Mouse (Mus musculus) heart, adult 8-10 months (tissue): ENCODE results near the gene Thrsp. TPM values are rescaled to one million over a fixed set of nuclear protein-coding genes. Genes with fewer than 3 reads are reported as not detected.

Source experiments
- DNase-seq: peaks from one replicate; pipeline ENCODE4 v3.0.0; 2022; ENCODE audit warnings: low spot score
- total RNA-seq, 4 experiments: library from RNA; stranded (reverse); gene quantifications; 2 replicates each; pipeline ENCODE4 v1.2.4; 2022

The Thrsp gene
- total RNA-seq, 4 experiments from 2014 or later: 51.1 to 70.8 (median 68.7) TPM

- DNase-seq: no peak
These were observed 38.2 kb downstream of the Thrsp start for GRCm38 (mm10) chr7:97379304-97379703.

GRCm38 (mm10) chr7:97375906-97376305, 41.6 kb downstream of the Thrsp start:
- no peak for DNase-seq

- no peak for DNase-seq
These were observed 42.4 kb downstream of the Thrsp start for GRCm38 (mm10) chr7:97375101-97375500.

GRCm38 (mm10) chr7:97365887-97366286, 51.6 kb downstream of the Thrsp start:
- no peak for DNase-seq

Other genes with a start within 250 kb of the Thrsp start
- gene Usp35, start 85.7 kb downstream of the Thrsp start, total RNA-seq: 1 to 10 TPM in 2 of 4 experiments, under 1 TPM in 2; 0.72 to 1.0 (median 0.86) TPM
- gene Kctd21, start 85.4 kb downstream of the Thrsp start, total RNA-seq: 1 to 10 TPM; 3.0 to 5.0 (median 3.8) TPM
- 1 to 10 TPM; 4.8 to 5.3 (median 4.9) TPM for gene Alg8, start 46.1 kb downstream of the Thrsp start, total RNA-seq
- 100 to 1,000 TPM; 498 to 518 (median 508) TPM for gene Ndufc2, start 17.7 kb downstream of the Thrsp start, total RNA-seq
- under 1 TPM; 0.28 to 0.60 (median 0.49) TPM for gene Kctd14, start 33.6 kb upstream of the Thrsp start, total RNA-seq
- gene Ints4, start 63.2 kb upstream of the Thrsp start, total RNA-seq: 10 to 100 TPM; 46.8 to 73.9 (median 67.8) TPM
- 10 to 100 TPM; 60.2 to 71.0 (median 63.5) TPM for gene Aamdc, start 161.8 kb upstream of the Thrsp start, total RNA-seq
- 10 to 100 TPM; 13.5 to 16.9 (median 15.0) TPM for gene Rsf1, start 162.2 kb upstream of the Thrsp start, total RNA-seq